ENCODE assay signal across 18 mouse cellular contexts in the genomic region with DNA sequence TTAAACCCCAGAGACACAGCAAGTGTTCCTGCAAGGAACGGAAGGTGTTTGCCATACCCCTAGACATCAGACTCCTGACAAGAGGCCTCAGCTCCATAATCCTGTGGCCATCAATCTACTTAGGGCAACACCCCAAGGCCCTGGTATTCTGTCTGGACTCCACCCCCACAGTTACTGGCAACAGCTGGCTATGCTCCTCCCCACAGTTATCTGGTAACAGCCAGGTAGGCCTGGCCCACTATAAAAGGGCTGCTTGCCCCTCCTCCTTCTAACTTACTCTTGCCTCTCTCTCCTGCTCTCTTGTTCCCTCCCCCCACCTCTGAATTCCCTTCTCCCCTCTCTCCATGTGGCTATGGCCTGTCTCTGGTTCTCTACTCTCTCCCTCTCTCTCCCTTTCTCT.
"Had no signal": no experiment of that assay in that cellular context is flagged by ENCODE, and none has a peak within 500 bp of the region (broad histone marks: within the 10 kb centered on the region; RNA-seq: fewer than 3 reads in every experiment).

No protein-coding gene starts in this region.

- H3K27ac ChIP-seq: lung, embryonic 15.5 days; macrophage; midbrain, embryonic 13.5 days; midbrain, embryonic 15.5 days; neural tube, embryonic 12.5 days; stomach, embryonic 15.5 days; stomach, postnatal 0 days had no signal

- H3K27me3 ChIP-seq: lung, embryonic 15.5 days; midbrain, embryonic 13.5 days; midbrain, embryonic 15.5 days; neural tube, embryonic 12.5 days; stomach, embryonic 15.5 days had no signal

- ATAC-seq: liver, postnatal 0 days; lung, postnatal 0 days; midbrain, embryonic 13.5 days; midbrain, embryonic 15.5 days had no signal

- DNase-seq: lung, adult 2 months; lung, postnatal 14 days; lung, postnatal 36 days; right cerebral cortex, postnatal 14 days; thymus, adult 18-20 months; thymus, postnatal 14 days; thymus, postnatal 36 days had no signal

- H3K9ac ChIP-seq: liver, postnatal 0 days; lung, embryonic 15.5 days; midbrain, embryonic 13.5 days; midbrain, embryonic 15.5 days; neural tube, embryonic 12.5 days; stomach, embryonic 15.5 days had no signal

- H3K4me3 ChIP-seq: lung, embryonic 15.5 days; megakaryocyte, embryonic 14.5 days; midbrain, embryonic 13.5 days; midbrain, embryonic 15.5 days; neural tube, embryonic 12.5 days; stomach, embryonic 15.5 days had no signal

- H3K9me3 ChIP-seq: lung, embryonic 15.5 days; megakaryocyte, embryonic 14.5 days; midbrain, embryonic 13.5 days; midbrain, embryonic 15.5 days; neural tube, embryonic 12.5 days; stomach, embryonic 15.5 days had no signal

- H3K4me1 ChIP-seq: lung, embryonic 15.5 days; megakaryocyte, embryonic 14.5 days; midbrain, embryonic 13.5 days; midbrain, embryonic 15.5 days; neural tube, embryonic 12.5 days; stomach, embryonic 15.5 days had no signal

- H3K4me2 ChIP-seq: lung, embryonic 15.5 days; midbrain, embryonic 11.5 days; midbrain, embryonic 13.5 days; midbrain, embryonic 15.5 days; neural tube, embryonic 12.5 days; stomach, embryonic 15.5 days had no signal

- H3K36me3 ChIP-seq: lung, embryonic 15.5 days; midbrain, embryonic 13.5 days; midbrain, embryonic 15.5 days; neural tube, embryonic 12.5 days; stomach, embryonic 15.5 days had no signal
